Mouse (Mus musculus) urinary bladder, postnatal 25 days (tissue): ENCODE measurements around the gene Espn.

Experiments
- DNase-seq: peaks from one replicate; pipeline ENCODE4 v3.0.0; 2022; ENCODE audit warnings: low spot score

The Espn gene

GRCm38 (mm10) chr4:152096927-152097326 is 55.2 kb downstream of the Espn start:
- DNase-seq: no peak

- DNase-seq: peak; percentile 80
Measured at GRCm38 (mm10) chr4:152095937-152096910, 55.9 kb downstream of the Espn start.

- DNase-seq: no peak
Measured at GRCm38 (mm10) chr4:152094233-152094632, 57.9 kb downstream of the Espn start.

DNA sequence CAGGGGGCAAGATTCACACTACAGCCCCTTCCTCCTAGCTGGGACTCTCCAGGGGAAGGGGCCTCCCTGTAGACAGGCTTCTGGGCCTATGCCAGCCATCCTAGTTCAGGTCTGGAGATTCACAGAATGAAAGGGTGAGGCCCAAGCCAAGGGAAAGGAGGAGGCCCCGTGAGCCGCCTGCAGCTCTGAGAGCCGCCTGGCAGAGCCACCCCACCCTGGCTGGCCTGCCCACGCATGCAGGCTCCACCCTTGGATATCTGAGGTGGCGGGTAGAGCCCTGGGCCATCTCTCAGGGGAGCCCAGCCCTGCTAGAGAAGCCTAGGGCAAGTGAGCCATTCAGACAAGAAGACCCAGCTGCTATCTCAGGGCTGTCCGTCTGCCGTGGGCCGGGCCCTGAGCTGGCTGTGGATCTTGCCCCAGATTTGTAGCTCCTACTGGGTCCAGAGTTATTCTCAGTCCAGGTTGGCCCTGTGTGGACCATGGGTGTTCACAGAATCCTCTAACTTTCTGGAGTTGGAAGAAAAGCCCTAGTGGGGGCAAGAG is 59.3 kb downstream of the Espn start:
- no peak for DNase-seq

DNA sequence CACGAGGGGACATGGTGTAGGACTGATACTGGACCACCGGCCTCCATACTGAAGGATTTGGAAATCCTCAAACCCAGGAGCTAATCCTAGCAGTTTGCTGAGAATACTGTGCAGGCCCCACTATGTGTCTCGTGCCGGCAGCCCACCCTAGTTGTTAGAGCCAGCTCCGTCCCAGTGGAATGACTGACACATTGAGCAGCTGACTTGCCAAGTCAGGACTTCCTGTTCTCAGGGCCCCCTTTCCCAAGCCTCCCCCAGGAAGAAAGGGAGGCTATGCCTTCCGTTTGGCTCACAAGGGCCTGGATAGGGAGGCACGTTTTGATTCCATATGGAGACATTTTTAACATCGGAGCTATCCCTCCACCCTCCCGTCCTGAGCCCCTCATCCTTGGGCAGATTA is 62.0 kb downstream of the Espn start:
- no peak for DNase-seq

- no peak for DNase-seq
Measured at GRCm38 (mm10) chr4:152088556-152089120, 63.5 kb downstream of the Espn start.

GRCm38 (mm10) chr4:152088133-152088532 is 64.0 kb downstream of the Espn start:
- DNase-seq: no peak

- DNase-seq: no peak
Measured at GRCm38 (mm10) chr4:152087211-152088081, 64.7 kb downstream of the Espn start.

- peak; percentile 58 for DNase-seq
Measured at GRCm38 (mm10) chr4:152086505-152087210, 65.5 kb downstream of the Espn start.

DNA sequence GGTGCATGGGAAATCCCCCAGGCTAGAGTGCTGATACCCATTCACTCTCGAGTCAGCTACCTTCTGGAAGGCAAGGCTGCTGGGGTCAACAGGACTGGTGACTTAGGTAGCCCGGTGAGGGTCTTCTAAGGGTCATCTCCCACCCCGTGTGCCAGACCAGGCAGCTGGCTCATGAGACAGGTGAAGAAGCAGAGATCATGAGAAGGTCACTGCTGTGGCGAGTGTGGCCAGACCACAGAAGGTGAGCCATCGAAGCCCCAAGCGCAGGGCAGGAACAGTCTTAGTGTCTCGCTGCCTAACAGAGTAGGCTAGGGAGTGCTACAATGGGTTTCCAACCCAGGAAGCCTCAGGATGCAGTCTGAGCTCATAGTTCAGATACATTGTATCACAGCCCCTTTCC is 67.6 kb downstream of the Espn start:
- DNase-seq: no peak

DNA sequence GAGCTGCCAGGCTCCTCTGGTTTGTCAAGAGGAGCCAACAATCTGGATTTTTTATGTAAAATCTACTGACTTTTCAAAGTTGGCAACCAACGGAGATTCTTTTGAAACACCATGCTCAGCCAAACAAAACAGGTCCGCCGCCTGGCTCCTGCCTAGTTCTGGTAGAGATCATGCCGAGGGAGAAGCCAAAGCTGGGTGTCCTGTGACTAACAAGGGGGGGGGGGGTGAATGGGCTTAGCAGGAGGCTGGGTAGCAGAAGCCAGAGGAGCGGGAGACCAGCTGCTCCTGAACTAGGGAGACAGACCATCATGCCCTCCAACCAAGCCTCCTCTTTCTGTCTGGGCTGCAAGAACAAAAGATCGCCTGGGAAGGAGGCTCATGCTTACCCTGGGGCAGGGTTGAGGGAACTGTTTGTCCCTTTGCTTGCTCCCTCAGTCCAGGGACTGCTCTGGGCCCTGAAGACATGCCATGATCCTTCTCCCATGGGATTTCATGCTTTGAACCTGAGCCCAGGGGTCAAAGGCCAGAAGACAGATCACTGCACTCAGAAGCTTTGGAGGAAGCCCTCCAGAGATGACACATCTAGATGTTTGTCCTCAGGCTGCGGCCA is 68.5 kb downstream of the Espn start:
- DNase-seq: no peak

GRCm38 (mm10) chr4:152079931-152080330 is 72.2 kb downstream of the Espn start:
- no peak for DNase-seq

- no peak for DNase-seq
Measured at GRCm38 (mm10) chr4:152079261-152079660, 72.9 kb downstream of the Espn start.

DNA sequence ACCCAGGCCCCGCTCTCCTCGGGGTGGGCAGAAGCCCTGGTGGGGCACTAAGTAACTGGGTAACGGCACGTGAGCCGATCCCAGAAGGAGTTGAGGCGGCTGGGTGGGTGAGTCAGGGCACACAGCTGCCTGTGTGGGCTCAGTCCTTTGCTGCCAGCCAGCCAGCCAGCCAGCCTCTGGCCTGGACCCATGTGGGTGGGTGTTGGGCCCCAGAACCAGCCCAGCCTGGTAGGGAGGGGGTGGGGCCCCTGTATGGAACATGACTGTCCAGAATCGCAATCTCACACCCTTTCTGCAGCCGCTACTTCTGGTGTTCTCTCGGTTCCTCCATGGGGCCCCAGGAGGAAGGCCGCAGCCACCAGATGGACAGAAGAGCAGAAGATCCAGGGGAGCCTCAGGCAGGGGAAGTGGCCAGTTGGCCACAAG is 74.1 kb downstream of the Espn start:
- DNase-seq: no peak

- no peak for DNase-seq
Measured at GRCm38 (mm10) chr4:152077191-152077590, 75.0 kb downstream of the Espn start.

DNA sequence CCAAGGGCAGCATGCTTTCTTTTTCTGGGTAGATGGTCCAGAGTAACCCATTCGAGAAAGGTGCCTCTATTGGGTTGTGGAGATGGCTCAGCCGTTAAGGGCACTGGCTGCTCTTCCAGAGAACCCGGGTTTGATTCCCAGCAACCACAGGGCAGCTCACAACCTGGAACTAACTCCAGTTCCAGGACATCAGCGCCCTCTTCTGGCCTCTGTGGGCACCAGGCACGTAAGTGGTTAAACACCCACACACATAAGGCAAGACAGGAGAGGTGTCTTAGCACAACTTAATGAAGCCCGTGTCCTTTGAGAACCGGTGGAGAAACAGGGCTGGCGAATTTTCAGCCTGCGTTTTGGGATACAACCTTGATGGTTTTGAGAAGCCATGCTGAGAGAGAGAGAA is 77.6 kb downstream of the Espn start:
- no peak for DNase-seq

GRCm38 (mm10) chr4:152073715-152074114 is 78.5 kb downstream of the Espn start:
- no peak for DNase-seq

- DNase-seq: no peak
Measured at GRCm38 (mm10) chr4:152072655-152073054, 79.5 kb downstream of the Espn start.

DNA sequence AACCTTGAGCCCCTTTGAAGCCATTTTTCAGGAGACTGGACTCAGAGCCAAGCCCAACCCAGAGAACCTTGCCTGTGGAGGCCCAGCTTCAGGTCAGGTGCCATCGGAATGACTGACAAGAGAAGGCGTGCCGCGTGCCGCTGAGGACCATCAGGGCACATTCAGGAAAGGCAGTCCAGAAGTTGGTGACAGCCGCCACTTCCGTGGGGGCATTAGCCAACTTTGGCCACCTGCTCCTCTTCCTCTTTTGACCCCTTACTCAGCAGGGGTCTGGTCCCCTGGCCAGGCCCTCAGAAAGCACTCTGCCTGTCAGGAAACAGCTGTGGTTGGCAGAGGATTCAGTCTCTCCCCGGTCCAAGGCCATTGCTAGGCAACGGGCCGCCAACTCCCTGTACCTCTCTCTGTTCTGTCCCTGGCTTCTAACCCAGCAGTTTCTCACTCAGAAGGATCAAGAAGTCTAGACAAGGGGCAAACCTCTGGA is 80.0 kb downstream of the Espn start, which contains the start of gene Plekhg5:
Gene Plekhg5 (plus strand): TSS at position 378 of the 481 bp plus-strand sequence.
- DNase-seq: no peak

DNA sequence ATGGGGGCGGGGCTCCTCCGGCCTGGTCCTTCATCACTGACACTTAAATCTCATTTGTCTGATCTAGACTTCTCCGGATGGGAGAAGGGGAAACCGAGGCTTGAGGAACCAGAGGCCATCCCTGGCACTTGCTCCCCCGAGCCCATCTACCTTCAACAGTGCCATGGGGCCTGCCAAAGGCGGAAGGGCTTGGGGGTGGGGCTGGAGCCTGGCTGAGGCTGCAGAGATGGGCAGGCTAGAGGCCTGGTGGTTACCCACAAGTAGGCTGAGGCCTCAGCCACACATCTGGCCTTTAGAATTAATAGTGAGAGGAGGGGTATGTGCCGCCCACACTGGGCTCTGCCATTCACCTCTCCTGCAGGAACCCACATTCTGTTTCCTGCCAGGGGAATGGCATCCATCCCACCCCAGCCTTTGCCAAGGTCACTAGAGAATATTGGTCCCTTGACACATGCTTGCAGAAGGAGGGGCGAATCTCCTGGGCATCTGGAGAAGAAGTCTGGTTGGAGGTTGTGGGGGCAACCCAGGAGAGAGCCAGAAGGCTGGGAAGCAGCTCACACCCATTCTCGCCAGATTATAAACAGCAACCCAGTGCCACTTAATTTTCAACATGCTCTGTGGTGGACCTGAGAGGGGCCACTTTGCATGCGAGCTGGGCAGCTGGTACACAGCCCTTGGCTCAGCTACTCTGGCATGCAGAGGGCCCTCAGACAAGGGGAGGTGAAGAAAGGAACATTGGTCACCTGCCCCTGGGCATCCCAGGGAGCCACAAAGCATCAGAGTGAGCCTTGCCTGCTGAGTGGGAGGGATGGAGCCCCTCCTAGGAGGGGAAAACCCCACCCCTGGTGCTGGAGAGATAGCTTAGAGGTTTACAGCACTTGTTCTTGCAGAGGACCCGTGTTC is 81.4 kb downstream of the Espn start:
- DNase-seq: no peak
